Mouse (Mus musculus) ES-Bruce4 (cell line): ENCODE measurements at regions not wholly inside any gene's neighbourhood (a gene's known extent, or its start where the extent isn't known, plus 50 kb on each side); places are given as distances from the start of the nearest gene placed in this dataset.
A peak's percentile ranks its signal among the peaks of the same experiment; 100 is the strongest.

Experiments used
- H3K27ac ChIP-seq: 2 replicates; pipeline ENCODE4 v1.5.1; 2012; ENCODE audit warnings: low read length, inconsistent platforms; ENCODE audit not compliant: insufficient read depth
- H3K27me3 ChIP-seq: 2 replicates; pipeline ENCODE4 v1.6.1; 2012; ENCODE audit warnings: mild to moderate bottlenecking, low read length, inconsistent platforms; ENCODE audit not compliant: control insufficient read depth, poor library complexity, insufficient read depth, severe bottlenecking
- H3K36me3 ChIP-seq: 2 replicates; pipeline ENCODE4 v1.6.1; 2012; ENCODE audit warnings: inconsistent platforms, mild to moderate bottlenecking, low read length, moderate library complexity; ENCODE audit not compliant: control insufficient read depth, poor library complexity, insufficient read depth, severe bottlenecking
- H3K4me1 ChIP-seq: one replicate; pipeline ENCODE4 v1.8.1; 2011; ENCODE audit warnings: low read length; ENCODE audit not compliant: control insufficient read depth, insufficient read depth
- H3K4me3 ChIP-seq: 2 replicates; pipeline ENCODE4 v1.5.1; 2011; ENCODE audit warnings: low read depth, mild to moderate bottlenecking, low read length
- H3K9ac ChIP-seq: 2 replicates; pipeline ENCODE4 v1.6.1; 2012; ENCODE audit warnings: low read depth, mild to moderate bottlenecking, inconsistent platforms; ENCODE audit not compliant: poor library complexity, severe bottlenecking
- H3K9me3 ChIP-seq: replicated peaks from 2 replicates; pipeline ENCODE4 v1.6.1; 2012; ENCODE audit warnings: mild to moderate bottlenecking, low read length, inconsistent platforms; ENCODE audit not compliant: control insufficient read depth, poor library complexity, insufficient read depth, severe bottlenecking
- CTCF ChIP-seq: IDR thresholded peaks from one replicate; pipeline ENCODE4 v1.8.1; 2011; ENCODE audit warnings: low read depth, low read length
- EP300 ChIP-seq: IDR thresholded peaks from 2 replicates; pipeline ENCODE4 v1.6.1; 2011; ENCODE audit warnings: low read depth, low read length; ENCODE audit not compliant: insufficient read depth
- POLR2A ChIP-seq: IDR thresholded peaks from one replicate; pipeline ENCODE4 v1.8.1; 2011; ENCODE audit warnings: low read length; ENCODE audit not compliant: insufficient read depth

GRCm38 (mm10) chr8:117881414-117881973, 79.8 kb upstream of the Mphosph6 start:
- Histone ChIP-seq H3K27ac (no peak overlapping the region), H3K27me3 (no peaks in the 10 kb centered on the region), H3K9me3 (no peaks in the 10 kb centered on the region), H3K36me3 (no peaks in the 10 kb centered on the region), H3K4me1 (no peaks in the 10 kb centered on the region), H3K4me3 (no peak overlapping the region), H3K9ac (no peak overlapping the region)
- TF ChIP-seq CTCF = no peak
- TF ChIP-seq EP300 = no peak
- TF ChIP-seq POLR2A = no peak

GRCm38 (mm10) chr8:117880279-117880975, 78.7 kb upstream of the Mphosph6 start:
- Histone ChIP-seq H3K27ac (0 out of 2 replicates have a peak overlapping the region, but pooled peaks have one; percentile 23), H3K36me3 (no peaks in the 10 kb centered on the region), H3K27me3 (no peaks in the 10 kb centered on the region), H3K4me1 (no peaks in the 10 kb centered on the region), H3K4me3 (no peak overlapping the region), H3K9me3 (peaks cover 4% of the 10 kb centered on the region; the same call in 1 of the 2 replicates), H3K9ac (no peak overlapping the region)
- TF ChIP-seq POLR2A (no peak), EP300 (no peak), CTCF (no peak)

- no peaks in the 10 kb centered on the region for H3K36me3 ChIP-seq
- H3K9me3 ChIP-seq = peaks cover 4% of the 10 kb centered on the region; the same call in 1 of the 2 replicates
- H3K4me3 ChIP-seq = no peak overlapping the region
- TF ChIP-seq POLR2A = no peak
- no peak for TF ChIP-seq EP300
- TF ChIP-seq CTCF = no peak
- H3K4me1 ChIP-seq = no peaks in the 10 kb centered on the region
- H3K9ac ChIP-seq = no peak overlapping the region
- no peak overlapping the region for H3K27ac ChIP-seq
- H3K27me3 ChIP-seq = 0 out of 2 replicates have a peak, but pooled peaks cover 2% of the 10 kb centered on the region
Observed at GRCm38 (mm10) chr8:117873611-117874010, 71.9 kb upstream of the Mphosph6 start.

- no peak overlapping the region for H3K4me3 ChIP-seq
- H3K9ac ChIP-seq = no peak overlapping the region
- no peak overlapping the region for H3K27ac ChIP-seq
- no peaks in the 10 kb centered on the region for H3K36me3 ChIP-seq
- H3K4me1 ChIP-seq = no peaks in the 10 kb centered on the region
- TF ChIP-seq CTCF (no peak), POLR2A (no peak), EP300 (no peak)
- H3K27me3 ChIP-seq = no peaks in the 10 kb centered on the region
- H3K9me3 ChIP-seq = no peaks in the 10 kb centered on the region; the same call in 1 of the 2 replicates
Observed at GRCm38 (mm10) chr8:117867138-117867537, 65.4 kb upstream of the Mphosph6 start.

- no peak overlapping the region for H3K9ac ChIP-seq
- no peak overlapping the region for H3K27ac ChIP-seq
- TF ChIP-seq CTCF (no peak), EP300 (no peak), POLR2A (no peak)
- H3K9me3 ChIP-seq = no peaks in the 10 kb centered on the region; the same call in 1 of the 2 replicates
- no peaks in the 10 kb centered on the region for H3K36me3 ChIP-seq
- no peaks in the 10 kb centered on the region for H3K4me1 ChIP-seq
- H3K4me3 ChIP-seq = no peak overlapping the region
- no peaks in the 10 kb centered on the region for H3K27me3 ChIP-seq
Observed at GRCm38 (mm10) chr8:117865014-117865413, 63.3 kb upstream of the Mphosph6 start.

- H3K27ac ChIP-seq = no peak overlapping the region
- no peaks in the 10 kb centered on the region; the same call in 1 of the 2 replicates for H3K9me3 ChIP-seq
- H3K4me3 ChIP-seq = no peak overlapping the region
- H3K27me3 ChIP-seq = no peaks in the 10 kb centered on the region
- no peaks in the 10 kb centered on the region for H3K4me1 ChIP-seq
- H3K9ac ChIP-seq = no peak overlapping the region
- TF ChIP-seq CTCF (peak; percentile 75), EP300 (no peak)
- H3K36me3 ChIP-seq = no peaks in the 10 kb centered on the region
Observed at GRCm38 (mm10) chr8:117863837-117864236, 62.1 kb upstream of the Mphosph6 start.
